Mouse (Mus musculus) hindbrain, embryonic 16.5 days (tissue): ENCODE measurements around the gene Traf3ip3. TPM values are rescaled to one million over a fixed set of nuclear protein-coding genes. Genes with fewer than 3 reads are reported as not detected.

Source experiments
- ATAC-seq: fragments of 200-750 bp; cut with Nextera tagmentation; 2 replicates; pipeline ENCODE4 v1.8.0; 2017; ENCODE audit warnings: moderate TSS enrichment, moderate library complexity
- H3K27ac ChIP-seq: fragments of 300-500 bp; sonication (generic); 2 replicates; pipeline ENCODE4 v1.5.1; 2014; ENCODE audit warnings: low read depth, mild to moderate bottlenecking, control low read depth, low read length, moderate library complexity
- H3K27me3 ChIP-seq: fragments of 300-500 bp; sonication (generic); replicated peaks from 2 replicates; pipeline ENCODE4 v1.6.1; 2014; ENCODE audit warnings: low read length; ENCODE audit not compliant: control insufficient read depth, insufficient read depth
- H3K36me3 ChIP-seq: fragments of 300-500 bp; sonication (generic); 2 replicates; pipeline ENCODE4 v1.6.1; 2014; ENCODE audit warnings: mild to moderate bottlenecking, low read length, moderate library complexity, mixed read lengths; ENCODE audit not compliant: control insufficient read depth, insufficient read depth
- H3K4me1 ChIP-seq: fragments of 300-500 bp; sonication (generic); 2 replicates; pipeline ENCODE4 v1.6.1; 2014; ENCODE audit warnings: low read depth, low read length; ENCODE audit not compliant: control insufficient read depth, insufficient read depth
- H3K4me2 ChIP-seq: fragments of 300-500 bp; sonication (generic); 2 replicates; pipeline ENCODE4 v1.6.1; 2014; ENCODE audit warnings: mild to moderate bottlenecking, low read length, control low read depth, moderate library complexity
- H3K4me3 ChIP-seq: fragments of 300-500 bp; sonication (generic); 2 replicates; pipeline ENCODE4 v1.5.1; 2014; ENCODE audit warnings: mild to moderate bottlenecking, low read length, control low read depth, moderate library complexity
- H3K9ac ChIP-seq: fragments of 300-500 bp; sonication (generic); 2 replicates; pipeline ENCODE4 v1.6.1; 2014; ENCODE audit warnings: low read depth, mild to moderate bottlenecking, control low read depth, low read length, moderate library complexity
- H3K9me3 ChIP-seq: fragments of 300-500 bp; sonication (generic); 2 replicates; pipeline ENCODE4 v1.6.1; 2014; ENCODE audit warnings: mild to moderate bottlenecking, low read length, moderate library complexity; ENCODE audit not compliant: control insufficient read depth
- WGBS: fragments of 180-500 bp; shearing (Covaris S2); extraction: QIAGEN DNeasy Blood & Tissue Kit; methylation state at CpG from one replicate; pipeline ENCODE4 v1.1.7; 2014; 5-methylcytosine and 5-hydroxymethylcytosine counted together
- polyA plus RNA-seq: library from polyadenylated mRNA; unstranded; fragments of >200 nt; fragmentation: Nextera tagmentation; extraction: Ambion mirVana; gene quantifications from 2 replicates; pipeline ENCODE4 v1.2.1, GENCODE M21; 2015

Traf3ip3 gene
- polyA plus RNA-seq, 1 experiment from 2014 or later: 1.9 TPM

- H3K36me3 ChIP-seq: no peaks in the 10 kb centered on the region
- no peak overlapping the region for H3K9ac ChIP-seq
- H3K9me3 ChIP-seq: no peaks in the 10 kb centered on the region
- 98% methylated on average over 2 of the region's 2 CpGs for WGBS
- no peak overlapping the region for H3K27ac ChIP-seq
- ATAC-seq: no peak
- H3K4me3 ChIP-seq: no peak overlapping the region
- no peaks in the 10 kb centered on the region for H3K4me1 ChIP-seq
- H3K27me3 ChIP-seq: no peaks in the 10 kb centered on the region
- no peak overlapping the region for H3K4me2 ChIP-seq
Observed at GRCm38 (mm10) chr1:193234130-193234645, 32.7 kb upstream of the Traf3ip3 start.

- no peaks in the 10 kb centered on the region for H3K36me3 ChIP-seq
- ATAC-seq: no peak
- no peaks in the 10 kb centered on the region for H3K9me3 ChIP-seq
- H3K4me3 ChIP-seq: no peak overlapping the region
- no peaks in the 10 kb centered on the region for H3K27me3 ChIP-seq
- 83% methylated on average over 2 of the region's 2 CpGs for WGBS
- H3K4me2 ChIP-seq: no peak overlapping the region
- no peak overlapping the region for H3K9ac ChIP-seq
- no peak overlapping the region for H3K27ac ChIP-seq
- no peaks in the 10 kb centered on the region for H3K4me1 ChIP-seq
Observed at GRCm38 (mm10) chr1:193232732-193233131, 31.2 kb upstream of the Traf3ip3 start.

- no peak overlapping the region for H3K4me3 ChIP-seq
- 87% methylated on average over 5 of the region's 5 CpGs for WGBS
- no peaks in the 10 kb centered on the region for H3K27me3 ChIP-seq
- H3K27ac ChIP-seq: no peak overlapping the region
- H3K9ac ChIP-seq: no peak overlapping the region
- H3K36me3 ChIP-seq: no peaks in the 10 kb centered on the region
- no peak overlapping the region for H3K4me2 ChIP-seq
- ATAC-seq: no peak
- no peaks in the 10 kb centered on the region for H3K4me1 ChIP-seq
- no peaks in the 10 kb centered on the region for H3K9me3 ChIP-seq
Observed at GRCm38 (mm10) chr1:193230935-193231334, 29.4 kb upstream of the Traf3ip3 start.

- no peak for ATAC-seq
- H3K36me3 ChIP-seq: no peaks in the 10 kb centered on the region
- no peaks in the 10 kb centered on the region for H3K4me1 ChIP-seq
- WGBS: 76% methylated on average over 3 of the region's 3 CpGs
- no peaks in the 10 kb centered on the region for H3K27me3 ChIP-seq
- H3K9ac ChIP-seq: no peak overlapping the region
- H3K4me2 ChIP-seq: no peak overlapping the region
- no peak overlapping the region for H3K4me3 ChIP-seq
- H3K27ac ChIP-seq: no peak overlapping the region
- no peaks in the 10 kb centered on the region for H3K9me3 ChIP-seq
Observed at GRCm38 (mm10) chr1:193230531-193230930, 29.0 kb upstream of the Traf3ip3 start.

GRCm38 (mm10) chr1:193229570-193229969 is 28.1 kb upstream of the Traf3ip3 start:
- no peak overlapping the region for H3K9ac ChIP-seq
- no peaks in the 10 kb centered on the region for H3K36me3 ChIP-seq
- no peaks in the 10 kb centered on the region for H3K4me1 ChIP-seq
- H3K4me3 ChIP-seq: no peak overlapping the region
- H3K27me3 ChIP-seq: no peaks in the 10 kb centered on the region
- no peak for ATAC-seq
- no peaks in the 10 kb centered on the region for H3K9me3 ChIP-seq
- 95% methylated on average over 5 of the region's 5 CpGs for WGBS
- no peak overlapping the region for H3K27ac ChIP-seq
- H3K4me2 ChIP-seq: no peak overlapping the region

- no peaks in the 10 kb centered on the region for H3K27me3 ChIP-seq
- no peak overlapping the region for H3K4me2 ChIP-seq
- no peak overlapping the region for H3K9ac ChIP-seq
- ATAC-seq: no peak
- no peaks in the 10 kb centered on the region for H3K36me3 ChIP-seq
- 73% methylated on average over 4 of the region's 4 CpGs for WGBS
- H3K4me1 ChIP-seq: no peaks in the 10 kb centered on the region
- H3K27ac ChIP-seq: no peak overlapping the region
- no peaks in the 10 kb centered on the region for H3K9me3 ChIP-seq
- no peak overlapping the region for H3K4me3 ChIP-seq
Observed at GRCm38 (mm10) chr1:193227537-193227936, 26.0 kb upstream of the Traf3ip3 start.

- H3K4me1 ChIP-seq: no peaks in the 10 kb centered on the region
- no peak overlapping the region for H3K4me3 ChIP-seq
- no peak overlapping the region for H3K9ac ChIP-seq
- H3K4me2 ChIP-seq: no peak overlapping the region
- no peak overlapping the region for H3K27ac ChIP-seq
- no peak for ATAC-seq
- no peaks in the 10 kb centered on the region for H3K36me3 ChIP-seq
- H3K9me3 ChIP-seq: no peaks in the 10 kb centered on the region
- H3K27me3 ChIP-seq: no peaks in the 10 kb centered on the region
- 58% methylated on average over 7 of the region's 7 CpGs for WGBS
Observed at GRCm38 (mm10) chr1:193226724-193227522, 25.4 kb upstream of the Traf3ip3 start.

- no peaks in the 10 kb centered on the region for H3K9me3 ChIP-seq
- H3K9ac ChIP-seq: no peak overlapping the region
- no peak overlapping the region for H3K27ac ChIP-seq
- H3K4me1 ChIP-seq: no peaks in the 10 kb centered on the region
- H3K27me3 ChIP-seq: no peaks in the 10 kb centered on the region
- no peak overlapping the region for H3K4me3 ChIP-seq
- ATAC-seq: no peak
- H3K4me2 ChIP-seq: no peak overlapping the region
- no peaks in the 10 kb centered on the region for H3K36me3 ChIP-seq
- WGBS: 94% methylated on average over 4 of the region's 4 CpGs
Observed at GRCm38 (mm10) chr1:193226114-193226513, 24.6 kb upstream of the Traf3ip3 start.

- Histone ChIP-seq H3K27ac (no peak overlapping the region), H3K36me3 (no peaks in the 10 kb centered on the region), H3K4me2 (no peak overlapping the region), H3K27me3 (no peaks in the 10 kb centered on the region), H3K4me1 (no peaks in the 10 kb centered on the region), H3K9me3 (no peaks in the 10 kb centered on the region), H3K9ac (no peak overlapping the region), H3K4me3 (no peak overlapping the region)
- WGBS: 33% methylated on average over 3 of the region's 3 CpGs
- no peak for ATAC-seq
Observed at GRCm38 (mm10) chr1:193225531-193225930, 24.0 kb upstream of the Traf3ip3 start.
